Mouse (Mus musculus): ENCODE measurements at regions not wholly inside any gene's neighbourhood (a gene's known extent, or its start where the extent isn't known, plus 50 kb on each side); places are given as distances from the start of the nearest gene placed in this dataset.

DNA sequence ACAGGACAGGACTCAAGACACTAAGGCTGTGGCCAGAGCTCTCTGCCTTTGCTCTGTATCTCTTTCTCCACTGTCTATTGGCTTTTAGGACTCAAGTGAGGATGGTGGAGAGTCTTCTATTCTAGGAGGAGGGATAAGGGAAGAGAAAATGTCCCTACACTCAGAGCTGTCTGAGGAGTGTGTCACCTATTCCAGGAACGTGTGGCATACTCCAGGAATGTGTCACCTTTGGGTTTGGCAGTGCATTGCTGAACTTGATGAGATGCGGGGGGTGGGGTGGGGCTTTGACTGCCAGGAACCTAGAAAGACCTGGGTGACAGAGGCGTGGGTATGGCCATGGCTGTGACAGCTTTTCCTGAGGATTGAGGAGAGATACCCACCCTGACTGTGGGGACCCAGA is 237.1 kb upstream of the Dio3 start:
- no peak for DNase-seq

GRCm38 (mm10) chr12:110044266-110044665 is 234.6 kb upstream of the Dio3 start:
- no peak for DNase-seq

DNA sequence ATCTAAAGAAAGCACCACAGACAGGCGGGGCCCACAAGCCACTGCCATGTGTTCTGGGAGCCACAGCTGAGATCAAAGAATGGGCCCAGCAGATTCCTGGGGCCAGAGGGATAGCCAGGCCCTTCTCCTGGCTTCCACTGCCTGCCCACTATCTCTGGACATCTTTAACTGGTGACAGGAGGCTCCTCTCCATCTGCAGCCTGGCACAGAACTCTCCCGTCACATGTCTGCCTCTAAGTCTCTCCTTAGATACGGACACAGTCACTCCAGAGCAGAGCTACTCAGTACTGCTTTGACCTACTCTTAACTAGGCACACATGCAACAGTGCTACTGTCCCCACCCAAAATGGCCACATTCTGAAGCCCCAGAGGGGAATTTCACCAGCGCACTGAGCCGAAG is 234.1 kb upstream of the Dio3 start:
- no peak for DNase-seq

DNA sequence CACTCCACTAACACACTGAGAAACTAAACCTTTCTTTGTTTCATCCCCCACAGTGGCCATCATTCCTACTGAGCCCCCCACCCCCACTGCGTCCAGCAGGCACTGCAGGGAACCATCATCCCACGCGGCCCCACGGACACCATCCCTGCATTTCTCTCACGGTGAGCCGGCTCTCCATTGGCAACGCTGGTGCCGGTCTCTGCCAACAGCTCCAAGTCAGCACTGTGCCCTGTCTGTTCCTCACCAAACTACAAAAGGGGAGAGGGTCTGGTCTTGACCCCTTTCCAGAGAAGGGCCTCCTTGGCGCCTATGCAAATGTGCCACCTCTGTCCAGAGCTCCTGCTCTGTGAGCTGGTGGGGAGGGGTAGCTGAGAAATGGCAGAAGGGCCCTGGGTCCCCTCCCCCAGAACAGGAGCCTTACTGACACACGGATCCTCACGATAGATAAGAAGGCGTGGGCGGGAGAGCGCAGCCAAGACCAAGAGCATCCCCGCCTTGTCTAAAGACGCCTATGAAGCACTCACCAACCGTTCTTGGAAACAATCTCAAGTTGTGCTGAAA is 233.0 kb upstream of the Dio3 start:
- no peak for DNase-seq

DNA sequence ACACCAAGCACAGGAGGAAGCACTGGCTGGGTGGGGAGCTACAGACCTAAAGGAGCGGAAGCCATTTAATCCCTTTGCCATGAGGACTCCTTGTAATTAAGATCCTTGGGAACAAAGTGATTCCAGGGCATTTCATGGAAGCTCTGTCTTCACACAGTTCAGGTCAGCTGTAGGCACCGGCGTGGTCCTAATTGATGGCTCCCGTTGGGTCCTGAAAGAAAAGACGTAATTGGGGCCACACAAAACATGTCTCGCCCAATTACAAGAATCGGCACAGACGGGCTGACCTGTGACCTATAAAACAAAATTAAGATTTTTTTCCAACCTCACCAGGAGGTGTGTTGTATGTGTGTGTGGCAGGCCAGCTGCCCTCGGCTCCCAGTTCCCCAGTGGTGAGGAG is 232.3 kb upstream of the Dio3 start:
- DNase-seq: no peak

- no peak for DNase-seq
These were observed 231.2 kb upstream of the Dio3 start for GRCm38 (mm10) chr12:110047466-110048250.

- no peak for DNase-seq
These were observed 229.6 kb upstream of the Dio3 start for GRCm38 (mm10) chr12:110049154-110049736.

DNA sequence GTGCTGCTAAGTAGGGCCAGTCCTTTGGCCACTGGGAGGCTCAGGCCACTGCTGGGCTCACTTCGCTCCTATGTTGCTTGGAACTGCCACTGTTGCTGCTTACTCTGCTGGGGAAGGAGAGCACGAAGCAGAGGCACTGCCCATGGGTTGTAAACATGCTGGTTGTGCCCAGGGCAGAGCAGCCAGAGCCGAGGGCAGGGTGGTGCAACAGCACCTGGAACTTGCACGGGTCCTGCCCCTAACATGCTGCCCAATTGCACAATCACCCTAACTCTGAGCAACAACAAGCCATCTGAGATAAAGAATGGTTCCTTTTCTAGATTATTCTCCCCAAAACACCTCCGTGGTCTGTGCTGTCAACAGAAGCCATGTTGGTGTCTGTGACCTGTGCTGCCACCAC is 219.5 kb upstream of the Dio3 start:
- DNase-seq: no peak

DNA sequence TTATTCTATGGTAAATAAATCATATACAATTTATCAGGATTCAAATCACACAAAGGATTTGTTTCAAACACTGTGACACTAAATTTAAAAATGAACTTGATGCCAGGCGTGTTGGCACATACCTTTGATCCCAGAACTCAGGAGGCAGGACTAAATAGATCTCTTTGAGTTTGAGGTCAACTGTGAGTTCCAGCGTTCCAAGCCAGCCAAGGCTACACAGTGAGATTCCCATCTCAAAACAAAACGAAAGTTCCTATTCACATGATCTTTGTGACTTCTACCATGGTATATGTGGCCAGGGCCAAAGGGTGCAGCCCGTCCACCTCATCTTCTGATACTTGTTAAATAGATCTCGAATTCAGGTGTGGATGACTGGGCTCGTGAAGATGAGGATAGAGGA is 216.9 kb upstream of the Dio3 start:
- DNase-seq: no peak

- no peak for DNase-seq
These were observed 215.9 kb upstream of the Dio3 start for GRCm38 (mm10) chr12:110063013-110063412.

DNA sequence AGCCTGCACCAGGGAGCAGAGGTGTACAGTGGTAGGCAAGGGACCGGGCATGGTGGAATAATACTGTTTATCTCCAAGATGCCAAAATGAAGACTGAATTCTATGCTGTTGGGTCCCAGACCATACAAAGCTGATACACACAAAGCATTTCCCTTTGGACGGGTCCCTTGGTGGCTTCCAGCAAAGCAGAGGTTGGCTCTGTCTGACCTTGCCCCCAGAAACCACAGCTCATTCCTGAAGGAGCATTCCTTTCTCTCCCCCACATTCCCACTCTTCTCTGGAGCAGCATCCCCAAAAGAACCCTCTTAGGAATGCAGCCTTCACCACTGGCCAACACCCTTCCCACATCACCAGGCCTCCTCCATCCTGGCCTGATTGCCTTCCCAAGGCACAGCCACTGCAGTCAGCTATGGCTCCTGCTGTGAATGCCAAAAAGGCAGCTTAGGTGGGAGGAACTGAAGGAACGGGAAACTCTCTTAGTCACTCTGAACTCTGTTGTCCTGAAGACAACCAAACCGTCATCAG is 212.4 kb upstream of the Dio3 start:
- no peak for DNase-seq

DNA sequence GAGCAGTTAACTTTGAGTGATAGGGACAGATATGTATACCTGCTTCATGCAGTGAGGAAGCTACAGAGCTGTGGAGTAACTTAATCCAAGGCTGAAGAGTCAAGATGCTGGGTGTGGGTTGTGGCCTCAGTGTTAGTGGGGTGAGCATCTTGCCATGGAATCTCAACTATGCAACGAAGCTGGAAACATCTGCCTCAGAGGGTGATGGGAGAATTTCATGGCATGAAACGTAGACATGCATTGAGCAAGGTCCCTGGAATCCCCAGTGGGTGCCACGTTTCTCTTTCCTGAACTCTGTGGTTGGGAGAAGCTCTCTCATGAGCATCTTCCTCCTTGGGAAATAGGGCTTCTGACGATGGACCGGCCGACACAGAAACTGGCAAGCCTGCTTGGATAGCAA is 208.4 kb upstream of the Dio3 start:
- no peak for DNase-seq

DNA sequence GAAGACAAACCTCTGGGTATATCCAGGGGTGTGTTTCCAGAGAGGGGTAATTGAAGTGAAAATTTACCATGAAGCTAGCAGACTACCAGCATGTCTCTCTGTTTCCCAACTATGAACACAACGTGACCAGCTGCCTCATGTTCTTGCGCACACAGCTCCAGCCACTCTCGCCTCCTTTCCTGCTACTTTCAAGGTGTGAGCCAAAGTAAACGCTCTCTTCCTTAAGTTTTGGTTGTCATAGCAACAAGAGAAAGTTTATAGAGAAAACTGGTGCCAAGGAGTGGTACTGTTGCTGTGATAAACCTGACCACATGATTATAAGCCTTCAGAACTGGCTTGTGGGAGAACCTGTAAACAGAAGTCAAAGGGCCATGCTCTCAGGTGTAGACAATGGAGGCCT is 207.0 kb upstream of the Dio3 start:
- no peak for DNase-seq

GRCm38 (mm10) chr12:110074921-110075320 is 203.9 kb upstream of the Dio3 start:
- DNase-seq: no peak

DNA sequence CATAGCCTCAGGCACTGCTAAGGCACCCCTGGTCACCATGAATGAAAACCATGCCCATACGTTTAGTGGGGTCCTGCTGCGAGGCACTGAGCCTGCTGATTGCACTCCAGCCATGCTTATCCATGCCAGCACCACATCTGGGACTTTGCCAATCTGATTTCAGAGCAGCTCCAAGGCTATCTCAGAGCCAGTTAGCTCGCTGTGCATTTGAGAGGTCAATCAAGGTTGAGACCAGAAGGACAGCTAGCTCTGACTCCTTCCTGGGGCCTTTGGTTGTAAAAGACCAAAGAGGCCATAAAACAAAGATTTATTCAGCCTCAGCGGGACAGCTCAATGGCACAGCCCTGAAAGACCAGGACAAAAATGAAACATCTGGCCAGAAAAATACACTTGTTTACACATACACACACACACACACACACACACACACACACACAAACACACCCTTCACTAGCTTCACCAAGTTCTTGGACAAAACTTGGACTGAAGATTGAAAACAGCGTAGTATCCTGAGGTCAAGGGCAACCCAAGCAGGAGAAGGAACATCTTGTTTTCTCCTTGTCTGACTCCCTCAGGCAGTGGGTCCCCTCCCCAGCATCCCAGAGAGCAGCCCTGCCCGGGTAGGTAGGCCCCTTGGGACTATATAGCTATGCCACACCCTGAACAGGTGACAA is 201.5 kb upstream of the Dio3 start:
- DNase-seq: no peak

GRCm38 (mm10) chr12:110078081-110078505 is 200.8 kb upstream of the Dio3 start:
- no peak for DNase-seq

DNA sequence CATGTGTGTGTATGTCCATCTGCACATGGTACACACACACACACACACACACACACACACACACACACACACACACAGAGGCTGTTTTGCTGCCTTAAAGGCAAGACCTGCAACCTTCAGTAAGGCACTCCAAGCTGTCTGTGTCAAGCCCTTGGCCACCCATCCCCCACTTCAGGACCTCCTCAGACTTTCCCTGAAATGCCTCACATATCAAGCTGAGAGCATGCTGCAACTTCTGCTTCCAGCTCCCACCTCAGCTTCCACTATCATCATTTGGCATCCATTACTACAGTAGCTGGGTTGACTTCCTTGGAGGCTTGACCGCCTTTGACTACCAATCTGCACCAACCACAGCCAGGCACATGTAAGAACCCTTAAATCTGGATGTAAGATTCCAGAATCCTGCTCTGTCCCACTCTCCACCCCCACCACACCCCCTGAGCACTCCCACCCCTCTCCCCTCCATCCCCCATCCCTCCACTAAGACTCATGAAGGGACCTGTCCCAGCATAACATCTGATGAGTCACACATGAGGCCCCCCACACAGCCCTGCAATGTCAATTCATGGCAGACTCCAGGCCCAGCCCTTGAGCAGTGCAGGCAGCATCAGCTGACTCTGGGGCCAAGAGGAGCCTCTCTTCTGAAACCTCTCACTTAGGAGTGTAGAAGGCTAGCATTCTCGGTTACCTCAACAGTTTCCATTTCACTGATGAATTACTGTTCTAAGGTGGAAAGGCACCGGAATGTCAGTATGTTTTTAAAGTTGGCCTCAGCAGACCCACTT is 196.8 kb upstream of the Dio3 start:
- no peak for DNase-seq

- no peak for DNase-seq
These were observed 195.9 kb upstream of the Dio3 start for GRCm38 (mm10) chr12:110082921-110083320.

DNA sequence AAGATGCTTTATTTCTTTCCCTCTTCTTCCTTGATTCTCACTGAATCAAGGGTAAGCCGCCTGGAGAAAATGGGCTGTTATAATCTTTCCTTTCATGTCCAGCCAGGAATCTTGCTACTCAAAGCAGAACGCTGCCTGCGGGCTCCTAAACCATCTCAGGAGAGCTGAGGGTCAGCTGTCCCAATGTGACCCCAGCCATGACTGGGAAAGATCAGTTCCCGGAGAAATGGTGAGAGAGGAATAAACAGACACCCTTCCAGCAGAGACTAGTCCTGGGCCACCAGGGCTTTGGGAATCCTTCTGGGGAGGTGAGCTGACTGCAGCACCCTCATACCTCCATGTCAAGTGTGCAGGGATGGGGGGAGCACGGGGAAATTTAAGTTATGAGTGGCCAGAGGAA is 195.4 kb upstream of the Dio3 start:
- DNase-seq: no peak

- no peak for DNase-seq
These were observed 191.9 kb upstream of the Dio3 start for GRCm38 (mm10) chr12:110086921-110087320.

- no peak for DNase-seq
These were observed 191.1 kb upstream of the Dio3 start for GRCm38 (mm10) chr12:110087812-110088211.

DNA sequence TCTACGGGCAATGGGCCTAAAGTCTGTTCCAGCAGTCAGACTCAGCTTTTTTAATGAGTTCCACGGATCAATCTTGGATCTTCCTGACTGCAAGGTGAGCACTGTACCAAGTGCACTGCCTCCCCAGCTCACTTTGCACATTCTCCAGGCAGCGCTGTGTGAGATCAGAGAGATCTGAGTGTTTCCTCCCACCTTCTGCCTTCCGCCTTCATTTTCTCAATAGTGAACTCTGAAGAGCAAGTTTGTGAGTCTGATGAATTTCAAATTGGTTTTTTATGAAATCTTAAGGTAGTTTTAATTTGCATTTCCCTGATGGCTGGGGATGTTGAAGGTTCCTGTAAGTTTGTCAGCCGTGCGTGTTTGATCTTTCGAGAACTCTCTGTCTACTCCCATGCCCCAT is 176.7 kb upstream of the Dio3 start:
- DNase-seq: no peak
